Mouse (Mus musculus): ENCODE results near the gene Eno1. TPM values are rescaled to one million over a fixed set of nuclear protein-coding genes. Genes with fewer than 3 reads are reported as not detected.

Eno1 gene
- polyA plus RNA-seq, 1 experiment from 2014 or later, result 1,672 TPM

DNA sequence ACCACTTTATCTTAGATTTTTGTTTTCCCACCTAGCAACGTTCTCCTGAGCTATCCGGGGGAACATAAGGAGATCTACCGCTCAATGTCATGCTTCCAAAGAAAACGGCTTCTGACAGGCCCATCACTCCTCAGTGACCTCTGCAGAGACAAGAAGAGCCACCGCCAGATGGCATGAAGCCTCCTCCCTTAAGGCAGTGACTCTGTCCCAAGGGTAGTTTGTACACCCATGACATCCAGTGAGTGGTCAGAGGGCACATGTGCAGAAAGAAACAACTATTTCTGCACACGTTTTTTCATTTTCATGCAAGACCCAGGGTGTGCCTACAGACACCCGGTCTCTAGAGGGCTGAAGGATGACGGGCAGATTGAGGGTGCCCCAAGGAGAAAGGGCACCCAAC lies 26.2 kb upstream of the Eno1 start:
- Histone ChIP-seq H3K9me3 (replicated peaks; ENCODE audit: control insufficient read depth, low read length) (no peaks in the 10 kb centered on the region), H3K4me3 (ENCODE audit: low read length) (no peak overlapping the region), H3K9ac (ENCODE audit: low read length) (no peak overlapping the region), H3K27me3 (ENCODE audit: control insufficient read depth, insufficient read depth, low read length) (no peaks in the 10 kb centered on the region), H3K36me3 (ENCODE audit: control insufficient read depth, insufficient read depth) (no peaks in the 10 kb centered on the region), H3K4me1 (ENCODE audit: control insufficient read depth, insufficient read depth, low read length) (peaks cover 7% of the 10 kb centered on the region), H3K27ac (ENCODE audit: low read length) (no peak overlapping the region), H3K4me2 (ENCODE audit: low read depth, low read length) (no peak overlapping the region)
- ATAC-seq (replicated peaks; ENCODE audit: extremely low read depth, insufficient read depth, low FRiP score), result no peak
- 82% methylated on average over 8 of the region's 8 CpGs for WGBS

DNA sequence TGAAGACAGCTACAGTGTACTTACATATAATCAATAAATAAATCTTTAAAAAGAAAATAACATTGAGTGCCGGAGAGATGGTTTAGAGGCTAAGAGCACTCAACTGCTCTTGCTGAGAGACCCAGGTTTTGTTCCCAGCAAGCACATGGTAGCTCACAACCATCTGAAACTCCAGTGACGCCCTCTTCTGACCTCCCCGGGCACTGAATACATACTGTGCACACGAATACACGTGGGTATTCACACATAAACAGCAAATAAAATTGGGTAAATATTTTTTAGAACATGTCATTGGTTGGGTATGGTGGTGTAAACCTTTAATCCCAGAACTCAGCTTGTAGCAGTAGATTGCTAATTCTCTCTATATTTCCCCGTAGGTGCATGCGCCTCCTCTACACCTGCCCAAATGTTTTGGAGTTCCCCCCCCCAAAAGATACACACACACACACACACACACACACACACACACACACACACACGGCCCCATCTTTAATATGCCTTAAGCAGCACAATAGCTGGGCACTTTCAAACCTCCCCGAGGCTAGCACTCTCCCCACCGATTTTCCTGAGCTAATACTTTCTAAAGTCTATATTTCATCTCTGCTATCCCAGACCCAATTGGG lies 24.5 kb upstream of the Eno1 start:
- WGBS, result 50% methylated on average over 10 of the region's 10 CpGs
- Histone ChIP-seq H3K9me3 (replicated peaks; ENCODE audit: control insufficient read depth, low read length) (no peaks in the 10 kb centered on the region), H3K9ac (ENCODE audit: low read length) (peak overlapping the region; percentile 71; the same call in 1 of the 2 replicates), H3K4me3 (ENCODE audit: low read length) (peak overlapping the region; percentile 43), H3K36me3 (ENCODE audit: control insufficient read depth, insufficient read depth) (no peaks in the 10 kb centered on the region), H3K4me2 (ENCODE audit: low read depth, low read length) (peak overlapping the region; percentile 75), H3K4me1 (ENCODE audit: control insufficient read depth, insufficient read depth, low read length) (peaks cover 7% of the 10 kb centered on the region), H3K27ac (ENCODE audit: low read length) (no peak overlapping the region), H3K27me3 (ENCODE audit: control insufficient read depth, insufficient read depth, low read length) (no peaks in the 10 kb centered on the region)
- ATAC-seq (replicated peaks; ENCODE audit: extremely low read depth, insufficient read depth, low FRiP score), result 0 out of 2 replicates have a peak, but pooled peaks have one; percentile 10

DNA sequence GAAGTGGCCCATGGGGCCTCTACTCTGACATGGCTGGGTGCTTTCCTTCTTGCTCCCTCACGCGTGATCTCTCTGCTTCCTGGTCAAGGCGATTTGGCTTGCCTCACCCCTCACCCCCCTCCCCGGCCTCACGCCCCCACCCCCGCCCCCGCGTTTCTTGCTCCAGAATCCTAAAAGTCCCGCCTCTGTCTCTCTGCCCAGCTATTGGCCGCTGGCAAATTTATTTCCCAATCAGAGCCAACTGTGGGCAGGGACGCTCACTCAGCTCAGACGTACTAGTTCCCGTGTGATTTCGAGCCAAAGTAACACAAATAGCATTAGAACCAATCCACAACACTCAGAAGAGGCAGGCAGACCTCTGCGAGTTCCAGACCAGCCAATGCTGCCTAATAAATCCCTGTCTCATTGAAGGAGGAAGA lies 24.0 kb upstream of the Eno1 start:
- no peaks in the 10 kb centered on the region for H3K27me3 ChIP-seq (ENCODE audit: control insufficient read depth, insufficient read depth, low read length)
- H3K27ac ChIP-seq (ENCODE audit: low read length), result peak overlapping the region; percentile 7
- peak overlapping the region; percentile 75 for H3K4me2 ChIP-seq (ENCODE audit: low read depth, low read length)
- H3K4me3 ChIP-seq (ENCODE audit: low read length), result peak overlapping the region; percentile 43
- peaks cover 7% of the 10 kb centered on the region for H3K4me1 ChIP-seq (ENCODE audit: control insufficient read depth, insufficient read depth, low read length)
- no peaks in the 10 kb centered on the region for H3K9me3 ChIP-seq (replicated peaks; ENCODE audit: control insufficient read depth, low read length)
- ATAC-seq (replicated peaks; ENCODE audit: extremely low read depth, insufficient read depth, low FRiP score), result peak; percentile 86
- no peaks in the 10 kb centered on the region for H3K36me3 ChIP-seq (ENCODE audit: control insufficient read depth, insufficient read depth)
- H3K9ac ChIP-seq (ENCODE audit: low read length), result peak overlapping the region; percentile 71
- WGBS, result 2% methylated on average over 15 of the region's 15 CpGs

DNA sequence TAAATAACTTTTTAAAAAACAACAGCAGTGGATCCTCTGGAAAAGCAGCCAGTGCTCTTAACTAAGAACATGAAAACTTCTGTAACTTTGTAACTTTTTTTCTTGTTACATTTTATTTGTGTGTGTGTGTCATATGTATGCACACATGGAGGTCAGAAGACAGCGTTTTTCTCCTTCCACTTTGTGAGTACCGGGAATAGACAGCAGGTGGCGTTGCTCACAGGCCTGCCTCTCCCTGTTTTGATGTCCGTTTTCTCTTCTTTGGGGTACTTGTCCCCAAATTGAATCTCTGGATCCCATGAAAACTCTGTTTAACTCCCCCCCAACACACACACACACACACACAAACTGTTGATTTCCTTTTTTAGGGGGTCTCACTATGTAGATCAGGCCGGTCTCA lies 22.6 kb upstream of the Eno1 start:
- WGBS, result 33% methylated on average over 5 of the region's 5 CpGs
- Histone ChIP-seq H3K27ac (ENCODE audit: low read length) (no peak overlapping the region), H3K4me2 (ENCODE audit: low read depth, low read length) (no peak overlapping the region), H3K36me3 (ENCODE audit: control insufficient read depth, insufficient read depth) (no peaks in the 10 kb centered on the region), H3K27me3 (ENCODE audit: control insufficient read depth, insufficient read depth, low read length) (no peaks in the 10 kb centered on the region), H3K9me3 (replicated peaks; ENCODE audit: control insufficient read depth, low read length) (no peaks in the 10 kb centered on the region), H3K4me1 (ENCODE audit: control insufficient read depth, insufficient read depth, low read length) (peaks cover 7% of the 10 kb centered on the region), H3K9ac (ENCODE audit: low read length) (no peak overlapping the region), H3K4me3 (ENCODE audit: low read length) (no peak overlapping the region)
- ATAC-seq (replicated peaks; ENCODE audit: extremely low read depth, insufficient read depth, low FRiP score), result no peak

DNA sequence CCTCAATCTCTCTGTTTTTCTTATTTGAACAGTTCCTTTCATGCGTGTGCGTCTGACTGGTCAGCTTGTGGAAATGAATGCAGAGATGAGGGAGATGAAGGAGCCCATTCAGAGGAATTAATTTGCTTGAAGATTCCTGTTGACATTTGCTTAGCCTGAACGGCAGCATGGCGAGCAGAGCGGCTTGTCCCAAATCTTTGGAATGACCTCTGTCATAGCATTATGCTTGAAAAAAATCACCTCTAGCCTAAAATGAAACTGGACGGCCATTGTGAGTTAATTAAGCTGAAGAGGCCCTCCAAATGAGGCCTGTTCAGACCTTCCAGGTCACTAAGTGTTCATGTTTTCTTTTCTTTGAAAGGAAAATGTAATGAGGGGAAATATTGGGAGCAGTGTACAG lies 20.1 kb upstream of the Eno1 start:
- 82% methylated on average over 6 of the region's 6 CpGs for WGBS
- Histone ChIP-seq H3K4me1 (ENCODE audit: control insufficient read depth, insufficient read depth, low read length) (peaks cover 9% of the 10 kb centered on the region), H3K27ac (ENCODE audit: low read length) (no peak overlapping the region), H3K9me3 (replicated peaks; ENCODE audit: control insufficient read depth, low read length) (no peaks in the 10 kb centered on the region), H3K4me2 (ENCODE audit: low read depth, low read length) (no peak overlapping the region), H3K9ac (ENCODE audit: low read length) (no peak overlapping the region), H3K4me3 (ENCODE audit: low read length) (no peak overlapping the region), H3K27me3 (ENCODE audit: control insufficient read depth, insufficient read depth, low read length) (no peaks in the 10 kb centered on the region), H3K36me3 (ENCODE audit: control insufficient read depth, insufficient read depth) (no peaks in the 10 kb centered on the region)
- ATAC-seq (replicated peaks; ENCODE audit: extremely low read depth, insufficient read depth, low FRiP score), result no peak

DNA sequence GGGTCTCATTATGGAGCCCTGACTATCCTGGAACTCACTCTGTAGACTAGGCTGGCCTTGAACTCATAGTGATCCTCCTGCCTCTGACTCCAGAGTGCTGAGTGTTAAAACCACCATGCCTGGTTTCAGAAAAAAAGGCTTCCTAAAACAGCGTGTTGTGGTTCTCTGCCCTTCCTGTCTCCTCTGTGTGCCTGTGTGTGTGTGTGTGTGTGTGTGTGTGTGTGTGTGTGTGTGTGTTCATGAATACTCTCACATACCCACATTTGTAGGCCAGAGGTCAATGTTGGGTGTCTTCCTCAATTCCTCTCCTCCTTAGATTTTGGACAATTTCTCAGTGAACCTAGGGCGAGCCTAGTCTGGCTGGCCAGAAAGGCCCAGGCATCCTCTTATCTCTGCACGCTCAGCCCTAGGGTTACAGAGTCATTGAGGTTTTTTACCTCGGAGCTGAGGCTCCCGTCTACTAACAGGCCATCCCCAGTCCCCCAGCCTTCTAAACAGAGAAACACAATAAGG lies 19.4 kb upstream of the Eno1 start:
- no peaks in the 10 kb centered on the region for H3K27me3 ChIP-seq (ENCODE audit: control insufficient read depth, insufficient read depth, low read length)
- no peak overlapping the region for H3K27ac ChIP-seq (ENCODE audit: low read length)
- no peak overlapping the region for H3K9ac ChIP-seq (ENCODE audit: low read length)
- H3K36me3 ChIP-seq (ENCODE audit: control insufficient read depth, insufficient read depth), result no peaks in the 10 kb centered on the region
- ATAC-seq (replicated peaks; ENCODE audit: extremely low read depth, insufficient read depth, low FRiP score), result no peak
- H3K4me3 ChIP-seq (ENCODE audit: low read length), result no peak overlapping the region
- 38% methylated on average over 5 of the region's 5 CpGs for WGBS
- no peak overlapping the region for H3K4me2 ChIP-seq (ENCODE audit: low read depth, low read length)
- no peaks in the 10 kb centered on the region for H3K9me3 ChIP-seq (replicated peaks; ENCODE audit: control insufficient read depth, low read length)
- H3K4me1 ChIP-seq (ENCODE audit: control insufficient read depth, insufficient read depth, low read length), result peaks cover 9% of the 10 kb centered on the region

DNA sequence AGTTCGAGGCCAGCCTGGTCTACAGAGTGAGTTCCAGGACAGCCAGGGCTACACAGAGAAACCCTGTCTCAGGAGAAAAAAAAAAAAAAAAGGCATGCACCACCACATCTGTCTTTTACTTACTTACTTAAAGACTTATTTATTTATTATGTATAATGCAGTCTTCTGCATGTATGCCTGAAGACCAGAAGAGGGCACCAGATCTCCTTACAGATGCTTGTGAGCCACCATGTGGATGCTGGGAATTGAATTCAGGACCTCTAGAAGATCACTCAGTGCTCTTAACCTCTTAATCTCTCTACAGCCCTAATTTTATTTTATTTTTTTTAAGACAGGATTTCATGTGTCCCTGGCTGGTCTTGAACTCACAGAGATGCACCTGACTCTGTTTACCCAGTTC lies 18.6 kb upstream of the Eno1 start:
- no peak for ATAC-seq (replicated peaks; ENCODE audit: extremely low read depth, insufficient read depth, low FRiP score)
- 93% methylated on average over 1 of the region's 1 CpGs for WGBS
- H3K9ac ChIP-seq (ENCODE audit: low read length), result no peak overlapping the region
- no peaks in the 10 kb centered on the region for H3K9me3 ChIP-seq (replicated peaks; ENCODE audit: control insufficient read depth, low read length)
- H3K36me3 ChIP-seq (ENCODE audit: control insufficient read depth, insufficient read depth), result no peaks in the 10 kb centered on the region
- H3K4me1 ChIP-seq (ENCODE audit: control insufficient read depth, insufficient read depth, low read length), result peaks cover 6% of the 10 kb centered on the region
- no peak overlapping the region for H3K4me3 ChIP-seq (ENCODE audit: low read length)
- no peak overlapping the region for H3K4me2 ChIP-seq (ENCODE audit: low read depth, low read length)
- H3K27ac ChIP-seq (ENCODE audit: low read length), result no peak overlapping the region
- H3K27me3 ChIP-seq (ENCODE audit: control insufficient read depth, insufficient read depth, low read length), result no peaks in the 10 kb centered on the region

DNA sequence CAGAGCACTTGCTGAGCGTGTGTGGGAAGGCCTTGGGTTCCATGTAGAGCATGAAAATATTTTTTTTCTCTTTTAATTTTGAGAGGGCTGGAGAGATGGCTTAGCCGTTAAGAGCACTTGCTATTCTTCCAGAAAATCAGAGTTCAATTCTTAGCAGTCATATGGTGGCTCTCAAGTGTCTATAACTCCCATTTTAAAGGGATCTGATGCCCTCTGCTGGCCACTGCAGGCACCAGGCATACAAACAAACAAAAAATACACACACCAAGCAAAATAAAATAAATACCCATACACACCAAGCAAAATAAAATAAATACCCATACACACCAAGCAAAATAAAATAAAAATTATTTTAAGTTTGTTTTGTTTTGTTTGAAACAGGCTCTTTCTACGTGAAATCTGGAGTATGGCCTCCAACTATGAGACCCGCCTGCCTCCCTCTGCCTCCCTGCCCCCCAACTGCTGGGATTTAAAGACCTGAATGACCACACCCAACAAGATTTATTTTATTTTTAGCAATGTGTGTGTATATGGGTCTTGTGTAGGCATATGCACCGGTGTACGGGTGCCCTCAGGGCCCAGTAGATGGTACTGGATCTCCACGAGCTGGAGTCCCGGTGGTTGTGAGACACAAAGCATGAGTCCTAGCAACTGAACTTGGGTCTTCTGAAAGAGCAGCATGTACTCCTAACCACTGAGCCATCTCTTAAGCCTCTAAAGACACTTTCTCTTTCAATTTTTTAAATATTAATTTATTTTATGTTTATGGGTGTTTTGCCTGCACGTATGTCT lies 16.8 kb upstream of the Eno1 start:
- Histone ChIP-seq H3K4me2 (ENCODE audit: low read depth, low read length) (no peak overlapping the region), H3K4me3 (ENCODE audit: low read length) (no peak overlapping the region), H3K36me3 (ENCODE audit: control insufficient read depth, insufficient read depth) (no peaks in the 10 kb centered on the region), H3K27me3 (ENCODE audit: control insufficient read depth, insufficient read depth, low read length) (no peaks in the 10 kb centered on the region), H3K9me3 (replicated peaks; ENCODE audit: control insufficient read depth, low read length) (no peaks in the 10 kb centered on the region), H3K9ac (ENCODE audit: low read length) (no peak overlapping the region), H3K27ac (ENCODE audit: low read length) (no peak overlapping the region), H3K4me1 (ENCODE audit: control insufficient read depth, insufficient read depth, low read length) (0 out of 2 replicates have a peak, but pooled peaks cover 2% of the 10 kb centered on the region)
- no peak for ATAC-seq (replicated peaks; ENCODE audit: extremely low read depth, insufficient read depth, low FRiP score)
- 67% methylated on average over 9 of the region's 9 CpGs for WGBS

DNA sequence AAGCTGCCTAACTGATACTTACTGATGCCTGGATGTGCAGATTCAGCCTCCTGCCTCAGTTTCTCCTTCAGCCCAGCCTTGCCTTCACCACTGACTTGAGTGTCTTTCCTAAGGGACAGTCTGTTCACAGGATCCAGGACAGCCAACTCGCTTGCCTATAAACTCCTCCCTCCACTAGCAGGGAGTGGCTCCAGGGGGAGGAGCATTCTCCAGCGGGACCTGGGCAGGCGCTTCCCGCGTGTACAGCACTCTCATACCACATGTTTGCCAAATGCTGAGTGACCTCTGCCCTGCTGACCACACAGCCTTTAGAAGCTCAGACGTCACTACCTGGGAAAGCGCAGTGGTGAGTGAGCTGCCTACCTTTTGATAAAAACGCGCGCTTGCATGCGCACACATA lies 15.9 kb upstream of the Eno1 start:
- H3K4me1 ChIP-seq (ENCODE audit: control insufficient read depth, insufficient read depth, low read length), result 0 out of 2 replicates have a peak, but pooled peaks cover 2% of the 10 kb centered on the region
- peak overlapping the region; percentile 21 for H3K4me3 ChIP-seq (ENCODE audit: low read length)
- H3K9ac ChIP-seq (ENCODE audit: low read length), result 0 out of 2 replicates have a peak overlapping the region, but pooled peaks have one; percentile 6
- peak overlapping the region; percentile 51 for H3K4me2 ChIP-seq (ENCODE audit: low read depth, low read length)
- WGBS, result 20% methylated on average over 11 of the region's 11 CpGs
- no peaks in the 10 kb centered on the region for H3K9me3 ChIP-seq (replicated peaks; ENCODE audit: control insufficient read depth, low read length)
- H3K36me3 ChIP-seq (ENCODE audit: control insufficient read depth, insufficient read depth), result no peaks in the 10 kb centered on the region
- 0 out of 2 replicates have a peak, but pooled peaks have one; percentile 43 for ATAC-seq (replicated peaks; ENCODE audit: extremely low read depth, insufficient read depth, low FRiP score)
- H3K27me3 ChIP-seq (ENCODE audit: control insufficient read depth, insufficient read depth, low read length), result no peaks in the 10 kb centered on the region
- H3K27ac ChIP-seq (ENCODE audit: low read length), result no peak overlapping the region
